Mouse (Mus musculus) heart, adult 8-10 months (tissue): Measurements from ENCODE around the gene Pbld1. TPM values are rescaled to one million over a fixed set of nuclear protein-coding genes. Genes with fewer than 3 reads are reported as not detected.

Experiments used
- DNase-seq: peaks from one replicate; pipeline ENCODE4 v3.0.0; 2022; ENCODE audit warnings: low spot score
- total RNA-seq, 4 experiments: library from RNA; stranded (reverse); gene quantifications; 2 replicates each; pipeline ENCODE4 v1.2.4; 2022

The Pbld1 gene
- 1 to 10 TPM; 1.0 to 2.8 (median 2.0) TPM for total RNA-seq

GRCm38 (mm10) chr10:63059862-63060261 lies at the start of gene Pbld1:
TSS of gene Pbld1 (plus strand) at chr10:63060162.
- no peak for DNase-seq

GRCm38 (mm10) chr10:63010268-63010667 lies 49.7 kb upstream of the Pbld1 start:
- DNase-seq, result no peak

GRCm38 (mm10) chr10:63011556-63011955 lies 48.4 kb upstream of the Pbld1 start:
- no peak for DNase-seq

GRCm38 (mm10) chr10:63013476-63013875 lies 46.5 kb upstream of the Pbld1 start:
- DNase-seq, result no peak

GRCm38 (mm10) chr10:63014168-63014567 lies 45.8 kb upstream of the Pbld1 start:
- DNase-seq, result no peak

- DNase-seq, result no peak
These were observed 40.7 kb upstream of the Pbld1 start for GRCm38 (mm10) chr10:63019304-63019703.

GRCm38 (mm10) chr10:63021702-63022101 lies 38.3 kb upstream of the Pbld1 start:
- DNase-seq, result no peak

GRCm38 (mm10) chr10:63022541-63023120 lies 37.3 kb upstream of the Pbld1 start:
- no peak for DNase-seq

- DNase-seq, result peak; percentile 50
These were observed 36.7 kb upstream of the Pbld1 start for GRCm38 (mm10) chr10:63023121-63023748.

- peak; percentile 97 for DNase-seq
These were observed 36.0 kb upstream of the Pbld1 start, which contains the start of the genes Hnrnph3 and Pbld2 for GRCm38 (mm10) chr10:63023749-63024579. TSS of gene Hnrnph3 (minus strand) at chr10:63024217. TSS of gene Pbld2 (plus strand) at chr10:63024315.

GRCm38 (mm10) chr10:63024580-63024910 lies 35.4 kb upstream of the Pbld1 start:
- peak; percentile 77 for DNase-seq

- no peak for DNase-seq
These were observed 34.9 kb upstream of the Pbld1 start for GRCm38 (mm10) chr10:63025016-63025415.

GRCm38 (mm10) chr10:63025491-63026011 lies 34.4 kb upstream of the Pbld1 start:
- no peak for DNase-seq

- no peak for DNase-seq
These were observed 33.7 kb upstream of the Pbld1 start for GRCm38 (mm10) chr10:63026156-63026794.

GRCm38 (mm10) chr10:63026795-63027160 lies 33.2 kb upstream of the Pbld1 start:
- DNase-seq, result no peak

GRCm38 (mm10) chr10:63027376-63028161 lies 32.4 kb upstream of the Pbld1 start:
- no peak for DNase-seq

GRCm38 (mm10) chr10:63028396-63028795 lies 31.6 kb upstream of the Pbld1 start:
- no peak for DNase-seq

- no peak for DNase-seq
These were observed 27.7 kb upstream of the Pbld1 start for GRCm38 (mm10) chr10:63032267-63032666.

GRCm38 (mm10) chr10:63032956-63033355 lies 27.0 kb upstream of the Pbld1 start:
- DNase-seq, result no peak

- no peak for DNase-seq
These were observed 21.2 kb upstream of the Pbld1 start for GRCm38 (mm10) chr10:63038571-63039320.
